Mouse (Mus musculus) lung, embryonic 14.5 days (tissue): ENCODE measurements around the gene Catsper3. TPM values are rescaled to one million over a fixed set of nuclear protein-coding genes. Genes with fewer than 3 reads are reported as not detected.

Experiments
- ATAC-seq: fragments of 200-750 bp; cut with Nextera tagmentation; 2 replicates; pipeline ENCODE4 v1.8.0; 2017; ENCODE audit warnings: mild to moderate bottlenecking, moderate TSS enrichment, moderate library complexity; ENCODE audit not compliant: insufficient read depth
- DNase-seq: peaks from one replicate; pipeline ENCODE4 v3.0.0-alpha.2; 2015
- H3K27ac ChIP-seq: fragments of 300-500 bp; sonication (generic); 2 replicates; pipeline ENCODE4 v1.5.1; 2014; ENCODE audit warnings: low read depth, mild to moderate bottlenecking, moderate library complexity
- H3K27me3 ChIP-seq: fragments of 300-500 bp; sonication (generic); 2 replicates; pipeline ENCODE4 v1.6.1; 2014; ENCODE audit warnings: low read length, control low read depth; ENCODE audit not compliant: insufficient read depth
- H3K36me3 ChIP-seq: fragments of 300-500 bp; sonication (generic); 2 replicates; pipeline ENCODE4 v1.6.1; 2014; ENCODE audit warnings: control low read depth; ENCODE audit not compliant: insufficient read depth
- H3K4me1 ChIP-seq: fragments of 300-500 bp; sonication (generic); 2 replicates; pipeline ENCODE4 v1.6.1; 2014; ENCODE audit warnings: antibody characterized with exemption, control low read depth; ENCODE audit not compliant: insufficient read depth
- H3K4me2 ChIP-seq: fragments of 300-500 bp; sonication (generic); 2 replicates; pipeline ENCODE4 v1.6.1; 2014; ENCODE audit warnings: mild to moderate bottlenecking
- H3K4me3 ChIP-seq: fragments of 300-500 bp; sonication (generic); 2 replicates; pipeline ENCODE4 v1.5.1; 2014; ENCODE audit warnings: low read depth, low read length
- H3K9ac ChIP-seq: fragments of 300-500 bp; sonication (generic); 2 replicates; pipeline ENCODE4 v1.6.1; 2014
- H3K9me3 ChIP-seq: fragments of 300-500 bp; sonication (generic); 2 replicates; pipeline ENCODE4 v1.6.1; 2016; ENCODE audit warnings: low read depth, low read length, control low read depth
- CTCF ChIP-seq: IDR thresholded peaks from 2 replicates; pipeline ENCODE4 v1.5.1; 2016; ENCODE audit warnings: antibody characterized with exemption, low read depth
- WGBS: fragments of 180-500 bp; shearing (Covaris S2); extraction: QIAGEN DNeasy Blood & Tissue Kit; methylation state at CpG from one replicate; pipeline ENCODE4 v1.1.7; 2014; 5-methylcytosine and 5-hydroxymethylcytosine counted together
- polyA plus RNA-seq: library from polyadenylated mRNA; unstranded; fragments of >200 nt; fragmentation: Nextera tagmentation; extraction: Ambion mirVana; gene quantifications from 2 replicates; pipeline ENCODE4 v1.2.1, GENCODE M21; 2014

Gene Catsper3
- polyA plus RNA-seq, 1 experiment from 2014 or later: 0.18 TPM

- Histone ChIP-seq H3K4me3 (no peak overlapping the region), H3K9ac (no peak overlapping the region), H3K4me1 (no peaks in the 10 kb centered on the region), H3K9me3 (no peaks in the 10 kb centered on the region), H3K27ac (no peak overlapping the region), H3K36me3 (no peaks in the 10 kb centered on the region), H3K27me3 (no peaks in the 10 kb centered on the region), H3K4me2 (no peak overlapping the region)
- 55% methylated on average over 5 of the region's 5 CpGs for WGBS
- no peak for TF ChIP-seq CTCF
- no peak for DNase-seq
- ATAC-seq: no peak
These were observed 29.2 kb downstream of the Catsper3 start for GRCm38 (mm10) chr13:55813490-55814016.

GRCm38 (mm10) chr13:55814834-55815233 lies 30.5 kb downstream of the Catsper3 start:
- WGBS: 75% methylated on average over 6 of the region's 6 CpGs
- Histone ChIP-seq H3K9ac (no peak overlapping the region), H3K27ac (no peak overlapping the region), H3K27me3 (no peaks in the 10 kb centered on the region), H3K4me1 (no peaks in the 10 kb centered on the region), H3K9me3 (no peaks in the 10 kb centered on the region), H3K36me3 (no peaks in the 10 kb centered on the region), H3K4me3 (no peak overlapping the region), H3K4me2 (no peak overlapping the region)
- ATAC-seq (no peak), DNase-seq (no peak)
- no peak for TF ChIP-seq CTCF

- no peak for TF ChIP-seq CTCF
- Histone ChIP-seq H3K9ac (no peak overlapping the region), H3K27me3 (peaks cover 52% of the 10 kb centered on the region), H3K9me3 (no peaks in the 10 kb centered on the region), H3K27ac (no peak overlapping the region), H3K4me1 (no peaks in the 10 kb centered on the region), H3K36me3 (no peaks in the 10 kb centered on the region), H3K4me3 (no peak overlapping the region), H3K4me2 (no peak overlapping the region)
- WGBS: 52% methylated on average over 5 of the region's 5 CpGs
- DNase-seq: no peak
- ATAC-seq: no peak
These were observed 38.1 kb downstream of the Catsper3 start for GRCm38 (mm10) chr13:55822499-55822898.

DNA sequence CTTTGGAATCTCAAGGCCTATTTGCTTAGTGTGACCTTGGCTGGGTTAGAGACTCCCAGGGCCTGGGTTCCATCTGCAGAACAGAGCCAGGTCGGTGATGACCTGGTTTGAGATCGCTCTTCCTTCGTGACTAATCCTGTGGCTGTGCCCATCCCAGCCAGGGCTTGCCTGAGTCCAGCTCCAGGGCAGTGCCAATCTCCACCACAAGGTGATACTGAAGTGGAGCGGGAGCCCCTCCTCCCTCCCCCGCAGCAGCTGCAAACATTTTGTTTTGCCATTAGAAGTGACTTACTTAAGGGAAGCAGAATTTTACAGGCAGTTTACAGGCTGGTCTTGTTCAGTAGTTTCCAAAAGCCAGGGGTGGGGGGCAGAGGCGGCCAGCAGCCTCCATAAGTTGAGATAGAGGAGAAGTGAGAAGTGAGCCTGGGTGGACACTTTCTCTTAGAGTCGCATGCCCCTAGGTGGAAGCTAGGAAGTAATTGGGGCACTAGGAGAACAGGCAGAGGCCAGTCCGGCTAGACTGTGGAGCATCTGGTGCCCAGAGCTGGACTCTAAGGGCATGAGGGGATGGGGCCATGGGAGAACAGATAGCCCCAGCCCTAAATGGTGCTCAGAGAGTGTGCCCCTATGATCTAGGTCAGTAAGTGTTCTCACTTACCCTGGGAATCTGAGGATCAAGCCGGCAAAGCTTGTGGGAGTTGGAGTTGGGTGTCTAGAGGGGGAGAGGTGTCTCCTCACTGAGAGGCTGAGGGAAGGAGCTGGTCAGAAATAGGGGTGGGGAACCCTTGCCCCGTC lies 40.0 kb downstream of the Catsper3 start:
- Histone ChIP-seq H3K36me3 (no peaks in the 10 kb centered on the region), H3K4me2 (no peak overlapping the region), H3K27me3 (peaks cover 70% of the 10 kb centered on the region), H3K4me1 (no peaks in the 10 kb centered on the region), H3K9ac (no peak overlapping the region), H3K27ac (no peak overlapping the region), H3K4me3 (no peak overlapping the region), H3K9me3 (no peaks in the 10 kb centered on the region)
- ATAC-seq (no peak; the same call in 1 of the 2 replicates), DNase-seq (no peak)
- WGBS: 20% methylated on average over 10 of the region's 10 CpGs
- TF ChIP-seq CTCF: peak; percentile 37

DNA sequence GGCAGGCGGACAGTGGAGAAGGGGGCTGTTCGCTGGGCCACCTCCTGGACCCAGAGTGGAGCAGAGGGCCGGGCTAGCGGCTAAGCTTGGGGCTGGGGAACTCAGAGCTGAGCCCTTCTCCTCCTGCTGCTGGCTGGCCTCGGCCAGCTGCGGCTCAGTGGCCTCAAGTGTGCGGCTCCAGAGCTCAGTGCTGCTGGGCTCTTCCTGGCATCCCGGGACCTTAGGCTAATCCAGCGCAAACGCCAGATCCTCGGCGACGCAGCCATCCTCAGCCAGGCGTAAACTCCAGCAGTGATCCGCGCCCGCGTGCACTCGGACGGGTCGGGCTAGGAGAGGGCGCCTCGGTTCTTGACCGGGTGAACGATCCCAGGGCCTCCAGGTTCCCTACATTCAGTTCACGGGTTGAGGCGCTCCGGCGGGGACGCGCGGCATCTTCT lies 40.9 kb downstream of the Catsper3 start:
- Histone ChIP-seq H3K4me3 (peak overlapping the region; percentile 16; the same call in 1 of the 2 replicates), H3K4me1 (no peaks in the 10 kb centered on the region), H3K9me3 (no peaks in the 10 kb centered on the region), H3K4me2 (peak overlapping the region; percentile 27; the same call in 1 of the 2 replicates), H3K9ac (no peak overlapping the region), H3K27me3 (peaks cover 78% of the 10 kb centered on the region), H3K27ac (no peak overlapping the region), H3K36me3 (no peaks in the 10 kb centered on the region)
- DNase-seq: peak; percentile 33
- no peak for TF ChIP-seq CTCF
- 0 out of 2 replicates have a peak, but pooled peaks have one; percentile 13 for ATAC-seq
- WGBS: 2% methylated on average over 32 of the region's 32 CpGs

DNA sequence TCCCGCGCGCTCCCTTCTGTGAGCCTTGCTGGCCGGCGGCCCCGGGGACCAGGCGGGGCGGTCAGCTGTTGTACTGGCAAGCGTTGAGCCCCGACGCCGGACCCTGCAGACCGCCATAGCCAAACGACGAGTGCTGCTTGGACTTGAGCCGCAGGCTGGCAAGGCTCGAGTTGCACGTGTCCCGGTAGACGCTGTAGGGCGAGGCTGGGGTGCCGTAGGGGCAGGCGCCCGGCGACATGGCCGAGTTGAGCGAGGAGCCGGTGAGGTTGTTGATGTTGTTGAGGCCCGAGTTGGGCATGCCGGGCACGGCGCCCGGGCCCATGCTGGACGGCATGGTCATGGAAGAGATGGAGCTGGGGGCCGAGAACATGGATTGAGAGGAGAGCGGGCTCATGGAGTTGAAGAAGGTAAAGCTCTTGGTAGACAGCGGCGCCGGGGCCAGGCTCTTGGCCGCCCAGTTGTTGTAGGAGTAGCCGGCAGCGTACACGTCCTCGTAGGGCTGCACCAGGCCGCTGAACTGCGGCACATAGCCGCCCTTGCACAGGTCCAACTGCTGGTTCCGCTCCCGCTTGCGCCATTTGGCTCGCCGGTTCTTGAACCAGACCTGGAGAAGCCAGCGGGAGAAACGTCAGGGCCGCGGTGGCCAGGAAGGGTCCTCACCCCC lies 41.8 kb downstream of the Catsper3 start:
- no peak for ATAC-seq
- Histone ChIP-seq H3K4me2 (0 out of 2 replicates have a peak overlapping the region, but pooled peaks have one; percentile 27), H3K36me3 (no peaks in the 10 kb centered on the region), H3K9ac (no peak overlapping the region), H3K9me3 (no peaks in the 10 kb centered on the region), H3K27me3 (peaks cover 87% of the 10 kb centered on the region), H3K4me1 (no peaks in the 10 kb centered on the region), H3K4me3 (peak overlapping the region; percentile 16; the same call in 1 of the 2 replicates), H3K27ac (no peak overlapping the region)
- TF ChIP-seq CTCF: no peak
- WGBS: 2% methylated on average over 56 of the region's 56 CpGs
- peak; percentile 45 for DNase-seq
